Mouse (Mus musculus): ENCODE data around the gene Stx19. TPM values are rescaled to one million over a fixed set of nuclear protein-coding genes. Genes with fewer than 3 reads are reported as not detected.

Stx19 gene
- polyA plus RNA-seq, 1 experiment from 2014 or later = 0.11 TPM

Small RNA genes within 50 kb of the gene (microRNA-seq; reads per million reads assigned to microRNA genes)
- gene Gm25986 (ENCODE audit: borderline number of aligned reads) = not detected

Other genes with a start within 250 kb of the Stx19 start
- 11.1 and 12.1 TPM in 2 replicates for gene Nsun3, start 27.9 kb upstream of the Stx19 start, polyA plus RNA-seq (2014; fragmentation: Nextera tagmentation; extraction: Ambion mirVana)
- 8.4 and 10.7 TPM in 2 replicates for gene Arl13b, start 32.4 kb downstream of the Stx19 start, polyA plus RNA-seq (2014; fragmentation: Nextera tagmentation; extraction: Ambion mirVana)
- gene Pros1, start 39.6 kb downstream of the Stx19 start, polyA plus RNA-seq (2014; fragmentation: Nextera tagmentation; extraction: Ambion mirVana) = 24.2 and 30.8 TPM in 2 replicates

Data from liver, embryonic 11.5 days (tissue).